Mouse (Mus musculus) MEL (cell line): ENCODE measurements around the gene Pgpep1l.

Source experiments
- CTCF ChIP-seq, 3 experiments: IDR thresholded peaks in 2 of 3; conservative IDR thresholded peaks in 1 of 3; 2 replicates each; pipeline ENCODE4 v1.5.1; 2011 to 2012; ENCODE audit warnings: low read length in 3 of 3, low read depth in 2 of 3, mild to moderate bottlenecking in 2 of 3, improper control_type of control experiment in 1 of 3, inconsistent platforms in 1 of 3, mixed read lengths in 1 of 3, moderate library complexity in 1 of 3; ENCODE audit not compliant: control insufficient read depth in 1 of 3, insufficient read depth in 1 of 3, poor library complexity in 1 of 3, severe bottlenecking in 1 of 3
- EP300 ChIP-seq, 2 experiments: IDR thresholded peaks; 2 replicates each; pipeline ENCODE4 v1.6.1; 2011; ENCODE audit warnings: improper control_type of control experiment in 2 of 2, low read length in 2 of 2, low read depth in 1 of 2, mild to moderate bottlenecking in 1 of 2
- HCFC1 ChIP-seq: IDR thresholded peaks from 2 replicates; pipeline ENCODE4 v1.6.1; 2012; ENCODE audit warnings: low read depth, mild to moderate bottlenecking, inconsistent platforms, low read length, improper control_type of control experiment, moderate library complexity
- KAT2A ChIP-seq: conservative IDR thresholded peaks from 2 replicates; pipeline ENCODE4 v1.6.1; 2012; ENCODE audit warnings: low read depth, low read length, improper control_type of control experiment, inconsistent platforms
- TAL1 ChIP-seq: IDR thresholded peaks from 2 replicates; pipeline ENCODE4 v1.6.1; 2012; ENCODE audit warnings: mild to moderate bottlenecking, inconsistent platforms, low read length, moderate library complexity, mixed read lengths
- TCF12 ChIP-seq: IDR thresholded peaks from 2 replicates; pipeline ENCODE4 v1.6.1; 2014; ENCODE audit warnings: low read depth, mild to moderate bottlenecking, inconsistent platforms, low read length, improper control_type of control experiment, moderate library complexity
- USF1 ChIP-seq: IDR thresholded peaks from 2 replicates; pipeline ENCODE4 v1.6.1; 2014; ENCODE audit warnings: low read depth, mild to moderate bottlenecking, inconsistent platforms, low read length, improper control_type of control experiment, moderate library complexity
- USF2 ChIP-seq, 2 experiments: IDR thresholded peaks; 2 replicates each; pipeline ENCODE4 v1.6.1; 2011 to 2012; ENCODE audit warnings: improper control_type of control experiment in 2 of 2, low read length in 2 of 2, borderline replicate concordance in 1 of 2, inconsistent platforms in 1 of 2, low read depth in 1 of 2, mild to moderate bottlenecking in 1 of 2; ENCODE audit not compliant: insufficient read depth in 1 of 2

DNA sequence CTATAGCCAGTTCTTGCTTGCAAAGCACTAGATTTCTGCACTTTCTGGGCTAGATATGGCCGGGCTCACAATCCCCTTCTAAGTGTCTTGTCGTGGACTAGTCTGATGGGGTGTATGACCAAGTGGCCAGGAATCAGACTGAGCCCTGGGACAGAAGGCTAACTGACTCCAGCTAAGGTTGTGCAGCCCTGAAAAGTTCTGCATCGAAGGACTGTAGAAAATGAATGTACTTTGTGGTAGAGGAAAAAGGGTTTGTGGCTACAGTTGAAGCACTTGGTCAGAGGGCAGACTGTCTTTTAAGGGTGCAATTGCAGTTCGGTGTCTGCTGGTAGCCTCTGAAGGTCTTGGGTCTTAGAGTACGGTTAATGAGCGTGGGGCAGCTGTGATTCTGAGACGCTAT lies 15.4 kb upstream of the Pgpep1l start:
- no peak for TF ChIP-seq CTCF (IDR thresholded peaks at IDR 0.05 in 2 of 3, conservative IDR thresholded peaks at IDR 0.05 in 1 of 3; ENCODE audit: control insufficient read depth in 1 of 3, insufficient read depth in 1 of 3, low read depth in 2 of 3, low read length in 3 of 3, poor library complexity in 1 of 3, severe bottlenecking in 1 of 3)
- TF ChIP-seq KAT2A = no peak
- TF ChIP-seq USF1 = no peak
- TF ChIP-seq EP300 (IDR thresholded peaks at IDR 0.05; ENCODE audit: low read depth in 1 of 2, low read length in 2 of 2) = no peak
- no peak for TF ChIP-seq USF2 (IDR thresholded peaks at IDR 0.05; ENCODE audit: borderline replicate concordance in 1 of 2, insufficient read depth in 1 of 2, low read depth in 1 of 2, low read length in 2 of 2)
- TF ChIP-seq TAL1 = no peak
- no peak for TF ChIP-seq TCF12
- no peak for TF ChIP-seq HCFC1
